Mouse (Mus musculus) neutrophil, adult 5-6 weeks (primary cell): Measurements from ENCODE around the gene Mettl25. TPM values are rescaled to one million over a fixed set of nuclear protein-coding genes. Genes with fewer than 3 reads are reported as not detected.
A peak's percentile ranks its signal among the peaks of the same experiment; 100 is the strongest.

Experiments used
- ATAC-seq: fragments of 151-379, 151-347 bp; 2 replicates; pipeline ENCODE4 v1.8.0; 2017; ENCODE audit warnings: mild to moderate bottlenecking, moderate TSS enrichment; ENCODE audit not compliant: insufficient number of reproducible peaks, poor library complexity, low FRiP score, severe bottlenecking; ENCODE audit errors: extremely low read depth
- total RNA-seq: library from RNA; stranded (forward); fragments of 200-1000 nt; gene quantifications from 2 replicates; pipeline ENCODE4 v1.2.3, GENCODE M21; 2017

Mettl25 gene
- total RNA-seq = 13.7 and 16.6 TPM in 2 replicates

- ATAC-seq = peak; percentile 96
Measured at GRCm38 (mm10) chr10:105840928-105841888, at the start of gene Mettl25, which contains the start of gene Ccdc59. Gene Mettl25, minus strand, starts transcription at chr10:105841380. Gene Ccdc59, plus strand, starts transcription at chr10:105841067.

- ATAC-seq = no peak
Measured at GRCm38 (mm10) chr10:105867312-105867711, 26.1 kb upstream of the Mettl25 start.

- ATAC-seq = no peak
Measured at GRCm38 (mm10) chr10:105851136-105851535, 10.0 kb upstream of the Mettl25 start.

- no peak for ATAC-seq
Measured at GRCm38 (mm10) chr10:105850286-105850685, 9.1 kb upstream of the Mettl25 start.

GRCm38 (mm10) chr10:105842574-105842973 lies 1.4 kb upstream of the Mettl25 start:
- no peak for ATAC-seq

GRCm38 (mm10) chr10:105834627-105835228 lies 6.5 kb downstream of the Mettl25 start:
- ATAC-seq = peak; percentile 69

- no peak for ATAC-seq
Measured at GRCm38 (mm10) chr10:105806259-105807010, 34.7 kb downstream of the Mettl25 start.

- ATAC-seq = no peak
Measured at GRCm38 (mm10) chr10:105803461-105803860, 37.7 kb downstream of the Mettl25 start.

GRCm38 (mm10) chr10:105802132-105802531 lies 39.0 kb downstream of the Mettl25 start:
- ATAC-seq = no peak

GRCm38 (mm10) chr10:105801147-105801546 lies 40.0 kb downstream of the Mettl25 start:
- no peak for ATAC-seq

GRCm38 (mm10) chr10:105797250-105797924 lies 43.8 kb downstream of the Mettl25 start:
- no peak for ATAC-seq

GRCm38 (mm10) chr10:105793776-105794552 lies 47.2 kb downstream of the Mettl25 start:
- no peak for ATAC-seq

- ATAC-seq = no peak
Measured at GRCm38 (mm10) chr10:105788744-105789486, 52.3 kb downstream of the Mettl25 start.

- ATAC-seq = no peak
Measured at GRCm38 (mm10) chr10:105783766-105784165, 57.4 kb downstream of the Mettl25 start.

- 0 out of 2 replicates have a peak, but pooled peaks have one; percentile 33 for ATAC-seq
Measured at GRCm38 (mm10) chr10:105774382-105774781, 66.8 kb downstream of the Mettl25 start.

GRCm38 (mm10) chr10:105772821-105773302 lies 68.3 kb downstream of the Mettl25 start:
- ATAC-seq = no peak

- no peak for ATAC-seq
Measured at GRCm38 (mm10) chr10:105763959-105764358, 77.2 kb downstream of the Mettl25 start.
